Mouse (Mus musculus) forebrain, embryonic 12.5 days (tissue): Measurements from ENCODE around the gene Trim67. TPM values are rescaled to one million over a fixed set of nuclear protein-coding genes. Genes with fewer than 3 reads are reported as not detected.
A peak's percentile ranks its signal among the peaks of the same experiment; 100 is the strongest.
"Not testable (repeated sequence)": the region's sequence is repeated elsewhere in the genome, so short reads cannot be mapped to it uniquely, and the experiment has no call there.

Experiments used
- ATAC-seq: fragments of 200-750 bp; cut with Nextera tagmentation; 2 replicates; pipeline ENCODE4 v1.8.0; 2017; ENCODE audit warnings: moderate TSS enrichment; ENCODE audit not compliant: low FRiP score
- H3K27ac ChIP-seq: fragments of 300-500 bp; sonication (generic); 2 replicates; pipeline ENCODE4 v1.5.1; 2016; ENCODE audit warnings: mild to moderate bottlenecking
- H3K27me3 ChIP-seq: fragments of 300-500 bp; sonication (generic); 2 replicates; pipeline ENCODE4 v1.6.1; 2016; ENCODE audit warnings: mild to moderate bottlenecking
- H3K36me3 ChIP-seq: fragments of 300-500 bp; sonication (generic); replicated peaks from 2 replicates; pipeline ENCODE4 v1.6.1; 2016; ENCODE audit warnings: mild to moderate bottlenecking
- H3K4me1 ChIP-seq: fragments of 300-500 bp; sonication (generic); 2 replicates; pipeline ENCODE4 v1.6.1; 2016
- H3K4me2 ChIP-seq: fragments of 300-500 bp; sonication (generic); 2 replicates; pipeline ENCODE4 v1.6.1; 2016; ENCODE audit warnings: mild to moderate bottlenecking, moderate library complexity
- H3K4me3 ChIP-seq: fragments of 300-500 bp; sonication (generic); replicated peaks from 2 replicates; pipeline ENCODE4 v1.5.1; 2016; ENCODE audit warnings: mild to moderate bottlenecking
- H3K9ac ChIP-seq: fragments of 300-500 bp; sonication (generic); 2 replicates; pipeline ENCODE4 v1.6.1; 2016; ENCODE audit warnings: mild to moderate bottlenecking
- H3K9me3 ChIP-seq: fragments of 300-500 bp; sonication (generic); 2 replicates; pipeline ENCODE4 v1.6.1; 2016
- WGBS: fragments of 180-500 bp; shearing (Covaris S2); methylation state at CpG from one replicate; pipeline ENCODE4 v1.1.7; 2016; 5-methylcytosine and 5-hydroxymethylcytosine counted together
- polyA plus RNA-seq: library from polyadenylated mRNA; unstranded; fragments of >200 nt; fragmentation: Nextera tagmentation; extraction: Ambion mirVana; gene quantifications from 2 replicates; pipeline ENCODE4 v1.2.1, GENCODE M21; 2016

Trim67 gene
- polyA plus RNA-seq, 1 experiment from 2014 or later, result 6.1 TPM

GRCm38 (mm10) chr8:124836907-124837306 lies 44.0 kb downstream of the Trim67 start:
- Histone ChIP-seq H3K9ac (no peak overlapping the region), H3K9me3 (no peaks in the 10 kb centered on the region), H3K27me3 (0 out of 2 replicates have a peak, but pooled peaks cover 4% of the 10 kb centered on the region), H3K4me2 (no peak overlapping the region), H3K4me3 (no peak overlapping the region), H3K36me3 (peaks cover 47% of the 10 kb centered on the region), H3K4me1 (no peaks in the 10 kb centered on the region), H3K27ac (no peak overlapping the region)
- WGBS, result 92% methylated on average over 2 of the region's 2 CpGs
- no peak for ATAC-seq

- H3K36me3 ChIP-seq, result peaks cover 49% of the 10 kb centered on the region
Observed at GRCm38 (mm10) chr8:124837956-124838355, 45.1 kb downstream of the Trim67 start.

GRCm38 (mm10) chr8:124839371-124839770 lies 46.5 kb downstream of the Trim67 start:
- no peak overlapping the region for H3K4me3 ChIP-seq
- H3K4me2 ChIP-seq, result no peak overlapping the region
- WGBS, result 94% methylated on average over 10 of the region's 10 CpGs
- no peak for ATAC-seq
- H3K9me3 ChIP-seq, result no peaks in the 10 kb centered on the region
- H3K9ac ChIP-seq, result no peak overlapping the region
- H3K27me3 ChIP-seq, result no peaks in the 10 kb centered on the region
- H3K27ac ChIP-seq, result no peak overlapping the region
- peaks cover 63% of the 10 kb centered on the region for H3K36me3 ChIP-seq
- H3K4me1 ChIP-seq, result no peaks in the 10 kb centered on the region

More at GRCm38 (mm10) chr8:124837956-124838355, 45.1 kb downstream of the Trim67 start:
- H3K4me2 ChIP-seq, result no peak overlapping the region
- no peaks in the 10 kb centered on the region for H3K27me3 ChIP-seq
- no peak for ATAC-seq
- H3K9me3 ChIP-seq, result no peaks in the 10 kb centered on the region
- no peak overlapping the region for H3K4me3 ChIP-seq
- 89% methylated on average over 2 of the region's 2 CpGs for WGBS
- H3K9ac ChIP-seq, result no peak overlapping the region
- no peaks in the 10 kb centered on the region for H3K4me1 ChIP-seq
- no peak overlapping the region for H3K27ac ChIP-seq

- no peak for ATAC-seq
- Histone ChIP-seq H3K4me3 (no peak overlapping the region), H3K4me2 (no peak overlapping the region), H3K36me3 (peaks cover 66% of the 10 kb centered on the region), H3K9ac (no peak overlapping the region), H3K27me3 (no peaks in the 10 kb centered on the region), H3K4me1 (no peaks in the 10 kb centered on the region), H3K27ac (no peak overlapping the region), H3K9me3 (no peaks in the 10 kb centered on the region)
- WGBS, result 94% methylated on average over 7 of the region's 7 CpGs
Observed at GRCm38 (mm10) chr8:124840900-124841299, 48.0 kb downstream of the Trim67 start.

- no peak for ATAC-seq
- Histone ChIP-seq H3K4me1 (no peaks in the 10 kb centered on the region), H3K9ac (no peak overlapping the region), H3K36me3 (peaks cover 66% of the 10 kb centered on the region), H3K4me3 (no peak overlapping the region), H3K27ac (no peak overlapping the region), H3K4me2 (no peak overlapping the region), H3K9me3 (no peaks in the 10 kb centered on the region), H3K27me3 (no peaks in the 10 kb centered on the region)
- 90% methylated on average over 10 of the region's 10 CpGs for WGBS
Observed at GRCm38 (mm10) chr8:124841775-124842174, 48.9 kb downstream of the Trim67 start.

- not testable (repeated sequence) for ATAC-seq, H3K4me3 ChIP-seq, H3K9ac ChIP-seq, H3K9me3 ChIP-seq, H3K4me2 ChIP-seq, H3K4me1 ChIP-seq, H3K27me3 ChIP-seq, H3K27ac ChIP-seq
- WGBS, result 83% methylated on average over 1 of the region's 1 CpGs
- peaks cover 59% of the 10 kb centered on the region for H3K36me3 ChIP-seq
Observed at GRCm38 (mm10) chr8:124842929-124843328, 50.0 kb downstream of the Trim67 start.

GRCm38 (mm10) chr8:124845131-124845530 lies 52.2 kb downstream of the Trim67 start:
- Histone ChIP-seq H3K27me3 (no peaks in the 10 kb centered on the region), H3K4me1 (no peaks in the 10 kb centered on the region), H3K9ac (no peak overlapping the region), H3K4me2 (no peak overlapping the region), H3K27ac (no peak overlapping the region), H3K9me3 (no peaks in the 10 kb centered on the region), H3K4me3 (no peak overlapping the region), H3K36me3 (peaks cover 37% of the 10 kb centered on the region)
- no peak for ATAC-seq
- WGBS, result 68% methylated on average over 3 of the region's 3 CpGs

- Histone ChIP-seq H3K4me3 (no peak overlapping the region), H3K9ac (no peak overlapping the region), H3K4me1 (no peaks in the 10 kb centered on the region), H3K27me3 (no peaks in the 10 kb centered on the region), H3K9me3 (no peaks in the 10 kb centered on the region), H3K4me2 (no peak overlapping the region), H3K36me3 (peaks cover 33% of the 10 kb centered on the region), H3K27ac (no peak overlapping the region)
- 91% methylated on average over 5 of the region's 5 CpGs for WGBS
- no peak for ATAC-seq
Observed at GRCm38 (mm10) chr8:124845573-124845972, 52.7 kb downstream of the Trim67 start.

GRCm38 (mm10) chr8:124853511-124853910 lies 60.6 kb downstream of the Trim67 start:
- H3K27me3 ChIP-seq, result no peaks in the 10 kb centered on the region
- no peak overlapping the region for H3K4me3 ChIP-seq
- H3K36me3 ChIP-seq, result peaks cover 60% of the 10 kb centered on the region
- H3K4me2 ChIP-seq, result no peak overlapping the region
- WGBS, result 95% methylated on average over 1 of the region's 1 CpGs
- no peak overlapping the region for H3K27ac ChIP-seq
- no peaks in the 10 kb centered on the region for H3K4me1 ChIP-seq
- peaks cover 7% of the 10 kb centered on the region for H3K9me3 ChIP-seq
- H3K9ac ChIP-seq, result no peak overlapping the region
- ATAC-seq, result no peak

GRCm38 (mm10) chr8:124859466-124859865 lies 66.6 kb downstream of the Trim67 start:
- Histone ChIP-seq H3K9me3 (no peaks in the 10 kb centered on the region), H3K27ac (no peak overlapping the region), H3K4me3 (no peak overlapping the region), H3K4me1 (peaks cover 18% of the 10 kb centered on the region), H3K4me2 (no peak overlapping the region), H3K9ac (no peak overlapping the region), H3K36me3 (peaks cover 63% of the 10 kb centered on the region), H3K27me3 (no peaks in the 10 kb centered on the region)
- no peak for ATAC-seq

- peaks cover 55% of the 10 kb centered on the region for H3K36me3 ChIP-seq
- WGBS, result 91% methylated on average over 3 of the region's 3 CpGs
- H3K9me3 ChIP-seq, result no peaks in the 10 kb centered on the region
- no peak overlapping the region for H3K4me3 ChIP-seq
- H3K27ac ChIP-seq, result no peak overlapping the region
- no peak overlapping the region for H3K9ac ChIP-seq
- peaks cover 21% of the 10 kb centered on the region for H3K4me1 ChIP-seq
- H3K27me3 ChIP-seq, result no peaks in the 10 kb centered on the region
- no peak for ATAC-seq
- no peak overlapping the region for H3K4me2 ChIP-seq
Observed at GRCm38 (mm10) chr8:124860188-124860587, 67.3 kb downstream of the Trim67 start.

- Histone ChIP-seq H3K27me3 (no peaks in the 10 kb centered on the region), H3K4me3 (peak within 1 kb of the TSS; percentile 94), H3K9me3 (no peaks in the 10 kb centered on the region), H3K36me3 (peaks cover 32% of the 10 kb centered on the region), H3K27ac (peak within 1 kb of the TSS; percentile 92), H3K9ac (peak within 1 kb of the TSS; percentile 94), H3K4me2 (peak within 1 kb of the TSS; percentile 76), H3K4me1 (peaks cover 21% of the 10 kb centered on the region)
- peak; percentile 99 for ATAC-seq
- 2% methylated on average over 55 of the region's 55 CpGs for WGBS
Observed at GRCm38 (mm10) chr8:124862321-124863162, 69.7 kb downstream of the Trim67 start, which contains the start of the genes Gnpat and 2810004N23Rik. TSS of gene Gnpat (plus strand) at chr8:124863033. TSS of gene 2810004N23Rik (minus strand) at chr8:124863120.
